Mouse (Mus musculus) testis, adult 2 months (tissue): ENCODE results near the gene Sec61a2. TPM values are rescaled to one million over a fixed set of nuclear protein-coding genes. Genes with fewer than 3 reads are reported as not detected.

ENCODE experiments used
- H3K27ac ChIP-seq: fragments of 200-500 bp; 2 replicates; pipeline ENCODE4 v1.5.1; 2012; ENCODE audit warnings: low read depth, low read length; ENCODE audit not compliant: control insufficient read depth, insufficient read depth
- H3K27me3 ChIP-seq: fragments of 200-500 bp; 2 replicates; pipeline ENCODE4 v1.6.1; 2012; ENCODE audit warnings: mild to moderate bottlenecking, low read length, moderate library complexity; ENCODE audit not compliant: control insufficient read depth, insufficient read depth
- H3K36me3 ChIP-seq: fragments of 200-500 bp; 2 replicates; pipeline ENCODE4 v1.6.1; 2012; ENCODE audit warnings: mild to moderate bottlenecking, low read length; ENCODE audit not compliant: control insufficient read depth, insufficient read depth
- H3K4me1 ChIP-seq: fragments of 200-500 bp; 2 replicates; pipeline ENCODE4 v1.6.1; 2012; ENCODE audit warnings: low read length; ENCODE audit not compliant: control insufficient read depth, insufficient read depth
- H3K4me3 ChIP-seq: fragments of 200-500 bp; 2 replicates; pipeline ENCODE4 v1.5.1; 2012; ENCODE audit warnings: low read depth, mild to moderate bottlenecking, low read length, moderate library complexity, mixed read lengths; ENCODE audit not compliant: control insufficient read depth
- CTCF ChIP-seq: fragments of 200-500 bp; IDR thresholded peaks from 2 replicates; pipeline ENCODE4 v1.5.1; 2012; ENCODE audit warnings: low read depth, mild to moderate bottlenecking, inconsistent platforms, low read length, moderate library complexity; ENCODE audit not compliant: control insufficient read depth, insufficient read depth, insufficient replicate concordance
- POLR2A ChIP-seq: fragments of 200-500 bp; IDR thresholded peaks from 2 replicates; pipeline ENCODE4 v1.6.1; 2012; ENCODE audit warnings: low read depth, mild to moderate bottlenecking, inconsistent platforms, low read length, moderate library complexity; ENCODE audit not compliant: control insufficient read depth
- polyA plus RNA-seq: library from polyadenylated mRNA; depleted of rRNA; stranded (reverse); fragments of >200 nt; gene quantifications from 2 replicates; pipeline ENCODE4 v1.2.3, GENCODE M21; 2012; rRNA removed

The Sec61a2 gene
- polyA plus RNA-seq, 1 experiment: 94.3 TPM

- no peaks in the 10 kb centered on the region for H3K4me1 ChIP-seq
- H3K36me3 ChIP-seq: peaks cover 2% of the 10 kb centered on the region; the same call in 1 of the 2 replicates
- TF ChIP-seq CTCF (no peak), POLR2A (no peak)
- no peaks in the 10 kb centered on the region for H3K27me3 ChIP-seq
- no peak overlapping the region for H3K4me3 ChIP-seq
- no peak overlapping the region for H3K27ac ChIP-seq
Observed at GRCm38 (mm10) chr2:5824213-5824612, 71.0 kb downstream of the Sec61a2 start.

- no peak for TF ChIP-seq CTCF
- no peak for TF ChIP-seq POLR2A
- peaks cover 4% of the 10 kb centered on the region; the same call in 1 of the 2 replicates for H3K36me3 ChIP-seq
- H3K4me3 ChIP-seq: no peak overlapping the region
- no peaks in the 10 kb centered on the region for H3K27me3 ChIP-seq
- no peak overlapping the region for H3K27ac ChIP-seq
- H3K4me1 ChIP-seq: no peaks in the 10 kb centered on the region
Observed at GRCm38 (mm10) chr2:5822449-5822848, 72.8 kb downstream of the Sec61a2 start.

DNA sequence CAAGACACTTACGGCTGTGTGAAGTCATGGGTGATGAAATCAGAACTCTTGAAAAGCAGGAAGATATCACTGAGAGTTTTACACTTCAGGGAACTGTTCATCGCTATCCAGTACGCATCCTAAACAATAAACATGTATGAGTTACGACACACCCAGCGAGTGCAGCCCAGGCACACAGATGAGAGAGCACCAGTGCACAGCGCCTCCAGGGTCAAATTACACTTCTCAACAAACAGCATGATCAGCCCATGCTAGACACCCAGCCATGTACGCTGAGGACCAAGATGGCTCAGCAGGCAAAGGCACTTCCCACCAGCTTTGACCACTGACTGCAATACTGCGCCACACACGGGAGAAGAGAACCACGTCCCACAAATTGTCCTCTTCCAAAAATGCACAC is 74.0 kb downstream of the Sec61a2 start:
- TF ChIP-seq CTCF (no peak), POLR2A (no peak)
- H3K4me1 ChIP-seq: no peaks in the 10 kb centered on the region
- no peak overlapping the region for H3K4me3 ChIP-seq
- no peaks in the 10 kb centered on the region for H3K27me3 ChIP-seq
- H3K27ac ChIP-seq: no peak overlapping the region
- peaks cover 4% of the 10 kb centered on the region; the same call in 1 of the 2 replicates for H3K36me3 ChIP-seq

Other genes with a start within 250 kb of the Sec61a2 start
- gene Camk1d, start 180.9 kb downstream of the Sec61a2 start, polyA plus RNA-seq: 1.4 and 1.5 TPM in 2 replicates
- gene Nudt5, start 50.4 kb downstream of the Sec61a2 start, polyA plus RNA-seq: 4.7 and 5.3 TPM in 2 replicates
- gene Cdc123, start 50.3 kb downstream of the Sec61a2 start, polyA plus RNA-seq: 65.4 and 79.7 TPM in 2 replicates
- gene Gm13199, start 32.5 kb downstream of the Sec61a2 start, polyA plus RNA-seq: 1.6 TPM in 2 replicates
- gene Dhtkd1, start 47.4 kb upstream of the Sec61a2 start, polyA plus RNA-seq: 2.6 and 3.4 TPM in 2 replicates
- 8.9 and 11.0 TPM in 2 replicates for gene Upf2, start 56.0 kb upstream of the Sec61a2 start, polyA plus RNA-seq
- gene Proser2, start 234.8 kb upstream of the Sec61a2 start, polyA plus RNA-seq: 1.3 and 1.9 TPM in 2 replicates